Mouse (Mus musculus) ES-E14 (cell line): ENCODE results near the gene Arhgap32. TPM values are rescaled to one million over a fixed set of nuclear protein-coding genes. Genes with fewer than 3 reads are reported as not detected.

ENCODE experiments used
- DNase-seq: peaks from one replicate; pipeline ENCODE4 v3.0.0-alpha.2; 2013; ENCODE audit warnings: low read depth, low spot score
- H3K27ac ChIP-seq: 2 replicates; pipeline ENCODE4 v1.5.1; 2012; ENCODE audit warnings: low read depth, mild to moderate bottlenecking, low read length, moderate library complexity, mixed read lengths; ENCODE audit not compliant: poor library complexity, insufficient read depth, severe bottlenecking
- H3K36me3 ChIP-seq: 2 replicates; pipeline ENCODE4 v1.6.1; 2012; ENCODE audit warnings: mild to moderate bottlenecking, low read length, moderate library complexity, mixed read lengths; ENCODE audit not compliant: control insufficient read depth, poor library complexity, insufficient read depth, severe bottlenecking
- H3K4me1 ChIP-seq, 2 experiments: fragments of 150-350 bp in 1 of 2; sonication (generic) in 1 of 2; 2 replicates each; pipeline ENCODE4 v1.6.1; 2012; ENCODE audit warnings: low read length in 2 of 2, mild to moderate bottlenecking in 1 of 2, mixed read lengths in 1 of 2; ENCODE audit not compliant: control insufficient read depth in 2 of 2, insufficient read depth in 2 of 2, poor library complexity in 1 of 2
- H3K4me3 ChIP-seq, 2 experiments: fragments of 150-350 bp in 1 of 2; sonication (generic) in 1 of 2; 2 replicates each; pipeline ENCODE4 v1.5.1; 2012; ENCODE audit warnings: low read length in 2 of 2, low read depth in 1 of 2, mild to moderate bottlenecking in 1 of 2, mixed read lengths in 1 of 2; ENCODE audit not compliant: insufficient read depth in 1 of 2, poor library complexity in 1 of 2, severe bottlenecking in 1 of 2
- H3K9ac ChIP-seq: 2 replicates; pipeline ENCODE4 v1.6.1; 2012; ENCODE audit warnings: low read depth, mild to moderate bottlenecking, low read length, mixed read lengths; ENCODE audit not compliant: poor library complexity, insufficient read depth, severe bottlenecking
- H3K9me3 ChIP-seq: fragments of 150-350 bp; sonication (generic); 2 replicates; pipeline ENCODE4 v1.6.1; 2012; ENCODE audit warnings: low read depth, mild to moderate bottlenecking, low read length; ENCODE audit not compliant: control insufficient read depth, insufficient read depth
- CHD2 ChIP-seq: IDR thresholded peaks from 2 replicates; pipeline ENCODE4 v1.6.1; 2014; ENCODE audit warnings: mild to moderate bottlenecking, low read depth, low read length, inconsistent platforms
- HCFC1 ChIP-seq: IDR thresholded peaks from 2 replicates; pipeline ENCODE4 v1.6.1; 2012; ENCODE audit warnings: low read length, inconsistent platforms, borderline replicate concordance; ENCODE audit not compliant: insufficient read depth
- MAFK ChIP-seq: IDR thresholded peaks from 2 replicates; pipeline ENCODE4 v1.6.1; 2014; ENCODE audit warnings: mild to moderate bottlenecking, low read depth, low read length, inconsistent platforms; ENCODE audit not compliant: insufficient read depth
- ZC3H11A ChIP-seq: IDR thresholded peaks from 2 replicates; pipeline ENCODE4 v1.6.1; 2012; ENCODE audit warnings: low read depth, mild to moderate bottlenecking, inconsistent platforms, low read length, borderline replicate concordance
- ZNF384 ChIP-seq: IDR thresholded peaks from 2 replicates; pipeline ENCODE4 v1.6.1; 2012; ENCODE audit warnings: low read depth, low read length, inconsistent platforms
- in situ Hi-C, 2 experiments: fragments of 600-800 bp; cut with MboI; formaldehyde crosslinking; loops; one replicate each; pipeline ENCODE4 v1.15.1; 2025; ENCODE audit warnings: low sequenced_read_pairs in 2 of 2, inconsistent platforms in 1 of 2; ENCODE audit not compliant: unreplicated experiment in 2 of 2
- total RNA-seq: library from RNA; depleted of rRNA; stranded (reverse); fragments of 300-350 nt; gene quantifications from 2 replicates; pipeline ENCODE4 v1.2.3, GENCODE M21; 2012

Gene Arhgap32
- total RNA-seq, 1 experiment: 13.9 TPM

GRCm38 (mm10) chr9:32146257-32146996 is 30.5 kb downstream of the Arhgap32 start:
- DNase-seq: no peak
- in situ Hi-C loops: no loop called here
- Histone ChIP-seq H3K27ac (no peak overlapping the region), H3K4me1 (peaks cover 0 to 8% of the 10 kb centered on the region in 2 experiments; a peak in 2 of 4 replicates), H3K4me3 (no peak overlapping the region), H3K36me3 (no peaks in the 10 kb centered on the region), H3K9ac (no peak overlapping the region), H3K9me3 (no peaks in the 10 kb centered on the region)
- TF ChIP-seq MAFK (no peak), ZC3H11A (no peak), CHD2 (no peak), ZNF384 (no peak), HCFC1 (no peak)

GRCm38 (mm10) chr9:32149241-32149640 is 33.3 kb downstream of the Arhgap32 start:
- no peak for DNase-seq
- H3K9ac ChIP-seq: no peak overlapping the region
- no peak overlapping the region for H3K4me3 ChIP-seq
- no peak for TF ChIP-seq ZNF384
- no peaks in the 10 kb centered on the region for H3K9me3 ChIP-seq
- H3K4me1 ChIP-seq: peaks cover 0 to 2% of the 10 kb centered on the region in 2 experiments; a peak in 1 of 4 replicates
- no peak overlapping the region for H3K27ac ChIP-seq
- in situ Hi-C loops: no loop called here
- H3K36me3 ChIP-seq: peaks cover 2% of the 10 kb centered on the region; the same call in 1 of the 2 replicates

- Histone ChIP-seq H3K4me3 (no peak overlapping the region), H3K9ac (no peak overlapping the region), H3K27ac (no peak overlapping the region), H3K9me3 (no peaks in the 10 kb centered on the region), H3K36me3 (peaks cover 2% of the 10 kb centered on the region; the same call in 1 of the 2 replicates), H3K4me1 (peaks cover 0 to 2% of the 10 kb centered on the region in 2 experiments; a peak in 1 of 4 replicates)
- no peak for DNase-seq
- in situ Hi-C loops: loop anchor here (10.0 kb wide), 1 partner anchor 205 kb away; no protein-coding TSS in a partner anchor
- no peak for TF ChIP-seq MAFK
- TF ChIP-seq CHD2: no peak
- no peak for TF ChIP-seq HCFC1
- no peak for TF ChIP-seq ZNF384
- no peak for TF ChIP-seq ZC3H11A
Measured at GRCm38 (mm10) chr9:32149836-32150642, 34.1 kb downstream of the Arhgap32 start.

DNA sequence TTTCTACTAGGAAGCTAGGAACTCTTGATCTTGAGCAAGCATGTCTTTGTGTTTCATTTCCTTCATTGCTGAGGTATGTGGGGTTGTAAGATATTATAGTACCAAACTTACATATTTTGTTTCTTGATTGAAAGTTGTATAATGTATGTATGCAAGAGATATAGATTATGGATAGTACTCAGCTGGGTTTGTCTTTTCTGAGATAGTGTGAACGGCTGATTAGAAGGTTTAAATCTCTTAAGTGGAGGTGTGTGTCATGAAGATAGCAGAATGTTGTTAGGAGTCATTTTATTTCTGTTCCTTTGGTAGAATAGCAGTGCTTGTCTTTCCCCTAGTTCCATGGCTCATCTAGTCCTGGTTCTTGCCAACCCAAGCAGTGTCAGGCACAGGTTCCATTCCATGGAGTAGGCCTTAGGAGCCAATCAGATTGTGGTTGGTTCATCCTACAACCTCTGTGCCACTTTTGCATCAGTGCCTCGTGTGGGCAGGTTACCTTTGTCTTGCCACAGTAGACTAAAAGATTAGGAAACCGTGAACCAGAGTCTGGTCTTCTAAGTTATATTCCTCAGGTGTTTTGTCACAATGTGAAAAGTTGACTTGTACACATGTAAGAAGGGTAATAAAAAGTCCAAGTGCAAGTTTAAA is 38.9 kb downstream of the Arhgap32 start:
- H3K9ac ChIP-seq: no peak overlapping the region
- DNase-seq: no peak
- H3K9me3 ChIP-seq: no peaks in the 10 kb centered on the region
- peaks cover 2% of the 10 kb centered on the region; the same call in 1 of the 2 replicates for H3K36me3 ChIP-seq
- no peak overlapping the region for H3K27ac ChIP-seq
- in situ Hi-C loops: loop anchor here (10.0 kb wide), 1 partner anchor 210 kb away; no protein-coding TSS in a partner anchor
- H3K4me1 ChIP-seq: no peaks in the 10 kb centered on the region
- no peak overlapping the region for H3K4me3 ChIP-seq
- no peak for TF ChIP-seq HCFC1
- TF ChIP-seq ZC3H11A: no peak
- TF ChIP-seq CHD2: no peak
- no peak for TF ChIP-seq ZNF384
- no peak for TF ChIP-seq MAFK
